Mouse (Mus musculus) cerebellum, postnatal 14 days (tissue): ENCODE results near the gene Cib1.
A peak's percentile ranks its signal among the peaks of the same experiment; 100 is the strongest.

Experiments used
- DNase-seq, 2 experiments: peaks; one replicate each; pipeline ENCODE4 v3.0.0; 2021; ENCODE audit warnings: mixed read lengths in 2 of 2

The Cib1 gene

DNA sequence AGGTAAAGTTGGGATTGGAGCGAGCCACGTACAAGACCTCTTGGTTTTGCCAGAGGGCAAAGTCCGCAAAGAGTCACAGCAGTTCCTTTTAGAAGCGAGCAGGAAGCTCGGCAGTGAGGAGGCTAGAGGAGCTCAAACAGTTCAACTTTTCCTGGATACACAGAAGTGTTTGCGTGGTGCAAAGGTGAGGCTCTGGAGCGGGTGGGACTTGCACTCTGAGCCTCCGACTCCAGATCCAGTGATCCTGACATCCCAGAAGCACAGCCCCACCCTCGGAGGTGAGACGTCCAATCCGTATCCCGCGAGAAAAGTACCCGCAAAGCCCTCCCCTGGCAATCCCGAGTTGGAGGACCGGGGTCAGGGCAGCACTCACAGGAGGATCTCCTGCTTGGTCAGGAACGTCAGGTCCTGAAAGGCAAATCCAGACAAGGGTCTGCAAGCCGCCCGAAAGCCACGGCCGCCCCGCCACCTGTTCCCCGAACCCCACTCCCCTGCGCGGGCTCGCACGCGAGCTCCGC is 583 bp downstream of the Cib1 start:
- no peak for DNase-seq

DNA sequence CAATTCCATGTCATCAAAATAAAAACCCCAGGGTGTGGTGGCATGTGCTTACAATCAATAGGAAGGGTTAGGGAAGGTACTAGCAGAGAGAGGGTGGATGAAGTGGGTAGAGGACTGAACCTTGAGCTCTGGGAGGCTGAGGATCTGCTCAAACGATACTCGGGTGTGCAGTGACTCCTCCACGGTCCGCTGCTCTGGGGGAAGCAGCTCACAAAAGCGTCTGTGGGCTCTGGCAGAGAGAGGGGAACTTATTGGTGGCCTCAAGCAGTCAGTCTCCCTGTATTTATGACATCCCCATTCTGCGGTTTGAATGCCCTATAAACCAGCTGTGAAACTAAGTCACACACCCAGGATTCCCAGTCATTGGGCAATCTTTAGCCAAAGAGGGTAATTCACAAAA is 2.4 kb downstream of the Cib1 start:
- DNase-seq, result no peak

DNA sequence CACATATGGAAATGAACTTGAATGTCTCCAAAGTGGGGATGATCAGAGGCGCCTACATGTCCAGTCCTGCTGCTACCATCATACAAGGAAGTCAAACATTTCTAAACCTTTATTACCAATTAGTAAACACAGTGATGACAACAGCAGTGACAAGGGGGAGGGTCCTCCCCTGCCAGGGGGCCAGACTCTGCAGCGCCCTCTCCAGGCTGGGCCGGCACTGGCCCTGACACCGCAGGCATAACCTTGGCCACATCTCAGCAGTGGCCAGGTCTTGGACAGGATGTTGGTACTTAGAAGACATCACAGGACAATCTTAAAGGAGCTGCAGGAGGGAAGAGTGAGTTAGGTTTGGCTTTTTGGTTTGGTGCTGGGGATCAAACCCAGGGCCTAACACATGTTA is 5.5 kb downstream of the Cib1 start:
- DNase-seq, result no peak

DNA sequence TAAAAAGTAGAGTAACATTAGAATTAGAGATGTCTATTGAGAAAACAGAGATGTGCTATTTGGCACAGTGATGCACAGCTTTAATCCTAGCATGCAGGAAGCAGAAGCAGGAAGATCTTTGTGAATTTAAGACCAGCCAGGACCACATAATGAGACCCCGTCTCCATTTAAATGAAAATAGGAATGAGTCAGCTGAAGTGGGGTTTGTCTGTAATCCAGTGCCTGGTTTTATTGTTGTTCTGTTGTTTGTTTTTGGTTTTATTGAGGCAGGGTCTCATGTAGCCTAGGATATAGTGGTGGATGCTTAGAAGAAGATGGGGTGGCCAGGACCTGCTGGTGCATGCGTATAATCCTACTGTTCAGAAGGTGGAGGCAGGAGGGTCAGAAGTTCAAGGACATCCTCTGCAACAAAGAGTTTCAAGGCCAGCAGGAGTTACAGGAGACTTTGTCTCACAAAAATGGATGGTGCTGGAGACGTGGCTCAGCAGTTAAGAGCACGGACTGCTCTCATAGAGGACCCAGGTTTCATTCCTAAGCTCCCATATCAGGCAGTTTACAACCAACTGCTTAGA is 11.3 kb downstream of the Cib1 start:
- no peak for DNase-seq

DNA sequence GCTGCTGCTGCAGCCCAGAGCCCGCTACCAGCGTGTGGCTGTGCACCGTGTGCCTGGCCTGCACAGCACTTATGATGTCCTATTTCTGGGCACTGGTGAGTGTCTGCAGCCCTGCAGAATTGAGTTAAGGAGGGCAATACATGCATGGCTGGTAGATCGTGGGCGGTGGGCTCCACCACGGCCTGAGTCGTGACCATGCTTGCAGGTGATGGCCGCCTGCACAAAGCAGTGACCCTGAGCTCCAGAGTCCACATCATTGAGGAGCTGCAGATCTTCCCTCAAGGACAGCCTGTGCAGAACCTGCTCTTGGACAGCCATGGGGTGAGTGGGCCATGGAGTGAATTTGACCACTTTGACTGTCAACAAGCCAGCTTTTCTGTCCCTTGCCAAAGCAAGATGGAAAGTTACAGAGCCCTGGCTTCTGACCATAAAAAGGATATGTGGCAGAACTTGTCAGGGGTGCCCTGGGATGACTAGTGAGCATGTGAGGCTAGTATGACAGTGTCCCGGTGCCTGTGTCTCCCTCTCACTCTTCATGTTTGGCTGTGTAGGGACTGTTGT is 12.3 kb downstream of the Cib1 start:
- DNase-seq, result no peak

DNA sequence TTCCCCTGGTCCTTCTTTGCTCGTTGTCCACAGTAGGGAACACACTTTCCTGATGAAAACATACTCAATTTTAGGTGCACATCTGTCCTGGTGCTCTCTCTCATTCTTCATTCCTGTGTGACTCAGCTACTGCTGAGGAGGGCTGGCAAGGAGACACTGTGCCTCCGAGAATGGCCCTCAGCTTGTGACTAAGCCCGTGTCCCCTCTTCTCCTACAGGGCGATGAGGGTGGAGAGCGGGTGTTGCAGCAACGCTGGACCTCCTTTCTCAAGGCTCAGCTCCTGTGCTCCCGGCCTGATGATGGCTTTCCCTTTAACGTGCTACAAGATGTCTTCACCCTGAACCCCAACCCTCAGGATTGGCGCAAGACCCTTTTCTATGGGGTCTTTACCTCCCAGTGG is 13.9 kb downstream of the Cib1 start:
- DNase-seq, result no peak

DNA sequence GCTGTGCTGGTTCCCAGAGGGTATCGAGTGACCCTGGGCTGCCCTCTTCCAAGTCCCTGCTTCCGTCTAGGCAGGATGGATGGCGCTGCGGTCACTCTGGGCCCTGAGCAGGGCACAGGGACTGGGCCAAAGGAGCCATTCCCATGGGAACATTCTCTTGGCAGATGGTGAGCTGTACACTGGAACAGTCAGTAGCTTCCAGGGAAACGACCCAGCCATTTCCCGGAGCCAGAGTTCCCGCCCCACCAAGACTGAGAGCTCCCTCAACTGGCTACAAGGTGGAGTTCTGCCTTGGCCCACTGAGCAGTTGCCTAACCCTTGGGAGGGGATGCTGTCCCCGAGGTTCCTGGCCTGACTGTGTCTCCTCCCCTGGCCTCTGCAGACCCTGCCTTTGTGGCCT is 16.0 kb downstream of the Cib1 start:
- peak; percentile 61 to 64 for DNase-seq

DNA sequence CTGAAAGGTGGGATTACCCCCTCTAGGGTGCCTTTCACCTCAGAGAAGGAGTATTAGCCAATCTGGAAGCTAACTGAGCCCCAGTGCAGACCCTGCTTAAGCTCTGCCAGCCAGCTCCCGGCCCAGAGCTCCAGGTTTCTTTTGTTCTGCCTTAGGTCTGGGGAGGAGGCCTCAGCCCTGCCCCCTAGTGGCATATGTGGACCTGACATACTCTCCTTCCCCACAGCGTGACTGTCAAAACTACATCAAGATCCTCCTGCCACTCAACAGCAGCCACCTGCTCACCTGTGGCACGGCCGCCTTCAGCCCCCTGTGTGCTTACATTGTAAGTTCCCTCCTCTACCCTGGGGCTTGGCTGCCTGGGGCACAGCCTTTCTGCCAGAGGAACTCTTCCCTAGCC is 17.2 kb downstream of the Cib1 start:
- peak; percentile 90 to 92 for DNase-seq

DNA sequence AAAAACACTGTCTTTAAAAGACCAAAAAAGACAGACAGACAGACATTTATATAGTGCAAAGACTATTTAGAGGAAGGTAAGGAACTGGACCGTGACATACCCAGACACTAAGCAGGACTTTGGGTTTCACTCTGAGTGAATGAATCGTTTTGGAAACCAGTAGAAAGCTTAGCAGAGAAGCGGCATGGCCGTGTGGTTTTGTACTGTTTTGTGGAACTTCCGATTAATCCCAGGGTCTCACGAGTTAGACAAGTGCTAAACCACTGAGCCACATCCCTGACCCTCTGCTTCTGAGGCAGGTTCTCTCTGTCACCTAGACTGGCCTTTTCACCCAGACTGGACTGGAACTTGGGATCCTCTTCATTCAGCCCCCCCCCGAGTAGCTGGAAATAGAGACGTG is 18.2 kb downstream of the Cib1 start:
- no peak for DNase-seq

DNA sequence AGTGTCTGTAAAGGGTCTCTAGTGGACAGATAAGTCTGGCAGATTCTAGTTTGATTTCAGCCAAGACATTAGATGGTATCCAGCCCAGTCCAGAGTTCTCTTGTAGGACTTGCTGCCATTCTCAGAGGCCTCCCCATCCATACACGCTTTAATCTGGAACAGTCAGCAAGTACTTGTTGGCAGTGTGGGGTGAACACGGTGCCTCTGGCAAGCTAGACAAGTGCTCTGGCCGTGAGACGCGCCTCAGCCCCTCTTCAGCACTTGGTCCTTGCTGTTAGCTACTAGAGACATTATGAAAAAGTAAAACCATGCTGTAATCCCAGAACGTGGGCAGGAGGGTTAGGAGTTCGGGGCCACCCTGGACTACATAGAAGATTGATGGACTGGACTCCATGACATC is 19.0 kb downstream of the Cib1 start:
- no peak for DNase-seq

DNA sequence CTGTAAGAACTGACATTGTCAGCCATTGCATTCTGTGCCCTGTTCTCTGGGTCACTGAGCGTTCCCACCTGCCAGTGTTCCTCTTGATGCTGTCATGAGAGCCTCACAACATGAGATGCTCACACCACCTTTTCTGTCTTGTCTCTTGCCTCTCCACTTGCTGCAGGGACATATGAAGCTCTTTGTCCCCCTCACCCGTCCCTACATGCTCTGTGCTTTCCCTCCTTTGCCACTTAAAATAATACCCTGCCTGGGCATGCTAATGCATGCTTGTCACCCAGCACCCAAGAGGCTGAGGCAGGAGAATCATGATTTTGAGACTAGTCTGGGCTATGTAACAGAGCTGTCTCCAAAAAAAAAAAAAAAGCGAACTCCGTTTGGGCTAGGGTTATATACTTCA is 21.6 kb downstream of the Cib1 start:
- DNase-seq, result no peak

DNA sequence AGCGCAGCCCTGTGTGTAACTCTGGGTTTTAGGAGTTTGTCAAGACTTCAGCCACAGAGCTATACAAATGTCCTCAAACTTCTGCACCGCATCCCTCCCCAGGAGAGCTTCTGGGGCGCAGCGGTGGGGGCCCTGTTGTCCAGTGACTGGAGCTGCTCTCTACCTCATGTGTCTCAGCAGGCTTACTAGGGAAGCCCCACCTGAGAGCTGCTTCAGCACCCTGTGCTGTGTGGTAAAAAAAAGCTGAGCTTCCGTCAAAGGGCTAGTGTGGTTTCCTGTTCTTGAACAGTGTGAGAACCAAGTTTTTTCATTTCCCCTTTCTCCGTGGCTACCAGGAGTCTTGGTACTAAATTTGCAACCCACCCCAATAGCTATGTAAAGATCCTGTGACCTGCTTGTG is 22.9 kb downstream of the Cib1 start:
- DNase-seq, result no peak

DNA sequence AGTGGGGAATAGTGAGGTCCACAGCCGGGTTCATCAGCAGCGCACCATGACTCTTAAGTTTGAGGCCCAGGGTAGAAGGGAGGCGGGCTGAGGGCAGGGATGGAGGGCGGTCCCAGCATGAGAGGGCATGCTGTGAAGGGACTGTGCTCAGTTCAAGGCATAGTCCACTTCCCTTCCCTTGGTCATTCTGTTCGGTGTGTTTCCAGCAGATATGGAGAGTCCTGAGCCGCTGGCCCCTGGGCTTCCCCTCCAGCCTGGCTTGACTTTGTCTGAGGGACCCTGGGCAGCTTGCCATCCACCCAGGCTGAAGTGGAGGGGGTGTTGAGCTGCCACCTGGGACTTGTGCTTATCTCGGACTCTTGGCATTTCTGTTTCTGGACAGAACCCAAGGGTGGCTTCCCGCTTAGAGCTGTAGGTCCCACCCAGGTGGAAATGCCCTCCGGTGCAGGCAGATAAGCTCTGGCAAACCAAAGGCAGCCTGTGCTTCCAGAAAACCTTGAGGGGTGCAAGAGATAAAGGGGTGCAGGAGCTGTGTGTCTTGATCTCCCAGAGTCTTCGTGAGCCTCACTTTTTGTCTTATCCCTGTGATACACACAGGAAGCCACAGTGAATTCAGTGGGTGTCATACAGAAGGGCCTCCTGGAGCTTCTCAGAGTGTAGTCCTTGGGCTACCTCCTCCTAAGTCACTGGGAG is 23.7 kb downstream of the Cib1 start:
- DNase-seq, result peak in 1 of 2 experiments; percentile 38

DNA sequence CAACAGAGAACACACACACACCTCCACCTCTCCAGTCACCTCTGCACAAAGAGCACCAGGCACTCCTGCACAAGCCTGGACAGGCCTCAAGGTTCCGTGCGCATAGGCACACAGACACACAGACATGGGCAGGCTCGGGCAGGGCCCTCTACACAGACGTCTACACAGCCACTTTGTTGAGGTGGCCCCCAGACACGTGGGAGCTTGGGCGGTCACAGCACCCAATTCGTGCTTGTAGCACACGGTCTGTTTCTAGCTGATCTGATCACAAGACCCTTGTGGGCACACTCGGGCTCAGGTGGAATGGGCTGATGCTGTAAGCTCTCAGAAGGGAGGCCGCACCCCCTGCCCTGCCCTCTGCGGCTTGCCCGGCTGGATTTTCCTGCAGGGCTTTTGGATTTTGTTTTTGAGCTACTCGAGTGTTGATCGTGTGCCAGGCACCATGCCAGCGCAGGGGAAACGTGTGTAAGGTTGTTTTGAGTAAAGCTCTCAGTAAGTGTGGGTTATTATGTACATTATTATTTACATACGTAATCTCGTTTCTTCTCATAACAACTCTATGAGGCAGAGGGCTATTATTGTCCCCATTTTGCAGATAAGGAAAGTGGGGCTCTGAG is 24.5 kb downstream of the Cib1 start:
- DNase-seq, result no peak

DNA sequence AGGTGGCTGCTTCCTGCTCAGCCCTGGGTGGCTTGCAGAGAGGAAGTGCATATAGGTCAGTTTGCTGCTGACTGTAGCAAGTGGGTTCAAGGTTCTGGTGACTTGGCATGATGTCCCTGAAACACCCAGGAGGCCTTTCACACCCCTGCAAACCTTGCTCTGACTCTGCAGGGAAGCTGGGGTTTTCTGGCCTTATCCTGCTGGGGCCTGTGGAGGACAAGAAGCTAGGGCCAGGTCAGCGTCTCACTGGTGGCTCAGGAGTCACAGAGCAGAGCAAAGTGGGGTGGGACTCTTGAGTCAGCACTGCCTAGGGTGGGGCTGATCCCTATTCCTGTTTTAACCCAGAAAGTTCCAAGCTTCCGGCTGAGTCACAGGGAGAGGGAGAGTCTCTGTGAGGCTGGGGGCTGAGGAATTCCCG is 25.3 kb downstream of the Cib1 start:
- DNase-seq, result no peak

DNA sequence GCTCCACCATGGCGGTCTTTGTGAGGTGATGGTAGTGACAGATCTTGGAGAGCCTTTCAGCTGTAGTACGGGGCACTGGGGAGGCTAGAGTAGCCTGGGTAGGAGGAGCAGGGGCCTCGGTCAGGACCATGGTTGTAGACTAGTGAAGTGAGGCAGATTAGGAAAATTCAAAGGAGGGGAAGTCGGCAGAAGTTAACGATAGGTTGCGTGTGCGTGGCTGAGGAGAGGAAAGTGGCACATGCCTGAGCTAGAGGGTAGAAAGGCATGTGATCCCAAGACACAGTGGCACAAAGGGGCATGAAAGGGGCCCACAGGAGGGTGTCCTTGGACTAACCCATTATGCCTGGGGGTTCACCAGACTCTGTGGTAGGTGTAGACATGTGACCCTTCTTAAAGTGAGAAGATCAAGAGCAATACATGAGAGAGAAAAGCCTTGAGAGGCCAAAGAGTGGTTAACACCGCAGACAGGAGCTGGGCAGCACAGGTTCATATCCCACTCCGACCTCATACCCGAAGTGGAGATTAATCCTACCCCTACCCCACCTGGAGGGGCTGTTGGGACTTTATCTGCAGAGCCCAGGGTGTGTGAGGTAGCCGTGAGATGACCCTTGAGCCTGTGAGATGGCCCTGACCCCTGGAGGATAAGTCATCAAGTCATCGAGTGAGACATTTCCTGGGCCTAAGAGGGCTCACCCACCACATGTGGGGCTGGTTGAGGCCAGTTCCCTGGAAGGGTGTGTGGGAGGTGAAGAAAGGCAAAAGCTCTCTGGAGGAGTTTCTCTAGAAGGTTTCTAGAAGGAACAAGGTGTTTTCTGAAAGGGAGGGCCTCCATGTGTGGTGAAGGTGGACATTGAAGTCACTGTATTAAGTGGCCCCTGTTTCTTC is 26.7 kb downstream of the Cib1 start:
- DNase-seq, result no peak

DNA sequence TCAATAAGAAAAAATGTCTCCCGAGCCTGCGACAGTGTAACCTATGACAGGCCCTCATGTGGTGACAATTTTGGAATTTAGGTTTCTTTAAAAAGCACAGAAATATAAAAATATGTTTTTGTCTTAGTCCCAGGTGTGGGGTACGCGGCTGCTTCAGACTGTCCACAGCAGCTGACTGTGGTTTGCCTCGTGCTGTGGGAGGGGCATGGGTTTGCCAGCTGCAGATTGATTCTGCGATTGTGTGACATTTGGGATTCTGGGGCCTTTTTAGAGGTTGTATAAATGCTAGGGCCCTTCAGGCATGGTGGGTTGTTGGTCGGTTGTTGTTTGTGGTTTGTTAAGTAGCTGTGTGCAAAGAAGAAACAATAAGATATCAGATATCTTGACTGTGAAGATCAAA is 27.7 kb downstream of the Cib1 start:
- DNase-seq, result no peak

DNA sequence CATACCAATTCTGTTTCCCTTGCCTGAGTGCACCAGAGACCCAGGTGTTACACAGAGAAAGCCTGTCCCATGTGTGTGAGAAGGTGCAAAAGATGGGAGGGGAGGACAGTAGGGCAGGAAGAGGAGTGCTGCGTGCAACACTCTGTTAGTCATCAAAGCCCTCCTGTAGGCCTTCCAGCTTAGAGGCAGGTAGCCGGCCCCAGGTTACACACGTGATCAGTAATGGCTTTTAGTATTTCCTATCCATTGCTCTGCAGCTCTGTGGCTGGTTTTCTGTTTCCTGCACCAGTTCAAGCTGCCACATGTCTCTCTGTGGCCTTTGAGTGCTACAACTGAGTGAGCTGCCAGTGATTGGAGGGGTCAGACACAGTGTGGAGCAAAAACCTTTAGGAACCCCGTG is 28.3 kb downstream of the Cib1 start:
- DNase-seq, result no peak

DNA sequence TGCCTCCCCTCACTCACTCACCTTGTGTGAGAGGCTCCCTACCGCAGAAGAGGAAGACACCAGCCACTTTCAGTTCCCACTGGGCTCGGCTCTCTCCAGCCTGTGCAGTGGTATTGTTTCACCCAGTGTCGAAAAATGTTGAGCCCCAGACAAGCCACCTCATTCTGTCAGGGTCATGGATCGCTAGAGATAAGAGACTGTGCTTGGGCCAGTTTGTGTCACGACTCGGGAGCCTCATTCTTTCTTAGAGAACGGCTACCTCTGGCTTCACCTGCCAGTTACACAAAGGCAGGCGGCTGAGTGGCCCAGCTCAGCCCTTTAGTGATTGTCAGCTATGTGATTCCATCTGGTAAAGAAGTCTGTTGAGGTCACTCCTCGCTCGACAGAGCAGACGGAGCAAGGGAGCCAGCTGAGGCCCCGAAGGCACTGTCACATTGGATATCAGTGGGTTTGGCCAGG is 28.9 kb downstream of the Cib1 start:
- no peak for DNase-seq

DNA sequence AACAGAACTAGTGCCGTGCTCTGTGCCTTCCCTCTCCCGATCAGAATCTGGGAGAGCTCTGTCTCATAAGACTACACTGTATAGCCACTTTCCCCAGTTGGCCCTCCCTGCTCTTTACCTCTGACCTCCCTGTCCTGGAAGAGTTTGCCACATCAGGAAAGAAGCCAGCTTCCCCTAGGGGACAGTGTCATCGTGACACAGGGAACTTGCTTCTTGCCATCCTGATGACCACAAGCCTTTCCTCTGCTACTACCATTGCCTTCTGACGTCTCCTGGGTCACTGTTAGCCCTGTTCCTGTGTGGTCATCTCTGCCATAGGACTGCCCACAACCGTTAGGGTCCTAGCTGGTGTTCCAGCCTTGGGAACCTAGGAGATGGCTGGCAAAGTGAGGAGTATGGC is 29.7 kb downstream of the Cib1 start:
- DNase-seq, result no peak

DNA sequence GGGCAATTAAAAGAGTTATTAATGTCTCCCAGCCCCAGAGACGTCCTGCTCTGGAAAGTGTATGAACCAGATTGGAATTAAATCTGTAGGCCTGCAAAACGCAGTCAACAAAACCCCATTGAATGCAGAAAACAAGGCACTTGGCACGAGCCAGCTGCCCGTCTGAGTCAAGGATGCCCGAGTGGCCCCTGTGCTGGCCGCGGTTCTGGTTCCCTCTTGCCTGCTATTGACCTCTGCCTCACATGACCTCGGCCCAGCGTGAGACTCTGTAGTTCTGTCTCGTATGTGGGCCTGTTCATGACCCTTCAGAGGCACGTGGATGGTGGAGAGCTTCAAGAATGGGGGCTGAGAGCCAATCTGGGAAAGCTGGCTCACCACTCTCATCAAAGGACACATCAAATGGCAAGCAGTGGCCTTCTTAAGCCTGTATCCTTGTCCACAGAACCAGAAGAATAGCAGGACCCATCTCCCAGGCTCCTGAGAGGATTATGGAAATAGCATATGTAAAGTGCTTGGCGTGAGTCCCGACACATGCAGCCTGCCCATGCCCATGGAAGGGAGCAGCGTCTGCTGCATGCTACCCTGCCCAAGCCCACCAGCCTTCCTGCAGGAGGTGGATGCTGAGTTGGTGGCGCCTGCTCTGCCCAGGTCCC is 30.6 kb downstream of the Cib1 start:
- DNase-seq, result peak in 1 of 2 experiments; percentile 56

DNA sequence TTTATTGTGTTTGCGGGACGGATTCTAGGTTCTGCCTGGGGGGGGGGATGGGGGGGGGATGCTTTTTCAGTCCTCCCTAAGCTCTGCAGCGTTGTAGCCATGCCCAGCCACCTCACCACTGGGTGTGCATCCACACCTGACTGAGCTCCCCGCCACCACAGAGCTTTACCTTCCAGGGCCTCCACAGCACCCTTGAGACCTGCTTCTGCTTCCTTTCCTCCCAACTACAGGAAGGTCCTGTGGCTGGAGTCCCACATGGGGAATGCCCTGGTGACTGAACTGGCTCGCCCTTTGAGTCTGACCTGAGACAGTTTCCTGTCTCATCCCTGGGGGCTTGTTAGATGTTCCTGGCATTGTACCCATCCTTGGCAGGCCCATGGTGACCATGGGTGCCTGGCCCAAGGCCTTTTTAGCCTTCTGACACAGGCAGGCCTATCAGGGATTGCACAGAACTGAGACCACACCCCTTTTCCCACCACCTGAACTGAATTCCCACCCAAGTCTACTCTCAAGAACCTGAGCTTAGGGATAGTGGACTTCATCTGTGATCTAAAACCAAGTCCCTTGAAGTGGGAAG is 31.6 kb downstream of the Cib1 start:
- DNase-seq, result no peak
